Mouse (Mus musculus) forebrain, embryonic 13.5 days (tissue): ENCODE data around the gene Pde4d. TPM values are rescaled to one million over a fixed set of nuclear protein-coding genes. Genes with fewer than 3 reads are reported as not detected.

Experiments used
- ATAC-seq: fragments of 200-750 bp; cut with Nextera tagmentation; 2 replicates; pipeline ENCODE4 v1.8.0; 2017
- H3K27ac ChIP-seq: fragments of 300-500 bp; sonication (generic); 2 replicates; pipeline ENCODE4 v1.5.1; 2015; ENCODE audit warnings: inconsistent platforms, mild to moderate bottlenecking, moderate library complexity
- H3K27me3 ChIP-seq: fragments of 300-500 bp; sonication (generic); 2 replicates; pipeline ENCODE4 v1.6.1; 2015; ENCODE audit warnings: mild to moderate bottlenecking, inconsistent platforms
- H3K36me3 ChIP-seq: fragments of 300-500 bp; sonication (generic); 2 replicates; pipeline ENCODE4 v1.6.1; 2015; ENCODE audit warnings: mild to moderate bottlenecking, inconsistent platforms; ENCODE audit not compliant: poor library complexity, severe bottlenecking
- H3K4me1 ChIP-seq: fragments of 300-500 bp; sonication (generic); 2 replicates; pipeline ENCODE4 v1.6.1; 2015; ENCODE audit warnings: inconsistent platforms
- H3K4me2 ChIP-seq: fragments of 300-500 bp; sonication (generic); 2 replicates; pipeline ENCODE4 v1.6.1; 2015; ENCODE audit warnings: inconsistent platforms, mild to moderate bottlenecking, moderate library complexity
- H3K4me3 ChIP-seq: fragments of 300-500 bp; sonication (generic); 2 replicates; pipeline ENCODE4 v1.5.1; 2015; ENCODE audit warnings: mild to moderate bottlenecking, inconsistent platforms
- H3K9ac ChIP-seq: fragments of 300-500 bp; sonication (generic); 2 replicates; pipeline ENCODE4 v1.6.1; 2015; ENCODE audit warnings: mild to moderate bottlenecking, inconsistent platforms
- H3K9me3 ChIP-seq: fragments of 300-500 bp; sonication (generic); replicated peaks from 2 replicates; pipeline ENCODE4 v1.6.1; 2016; ENCODE audit warnings: inconsistent platforms
- WGBS: fragments of 180-500 bp; shearing (Covaris S2); methylation state at CpG from one replicate; pipeline ENCODE4 v1.1.7; 2015; 5-methylcytosine and 5-hydroxymethylcytosine counted together
- polyA plus RNA-seq: library from polyadenylated mRNA; unstranded; fragments of >200 nt; fragmentation: Nextera tagmentation; extraction: Ambion mirVana; gene quantifications from 2 replicates; pipeline ENCODE4 v1.2.1, GENCODE M21; 2015

Pde4d gene
- polyA plus RNA-seq, 1 experiment from 2014 or later: 11.9 TPM

DNA sequence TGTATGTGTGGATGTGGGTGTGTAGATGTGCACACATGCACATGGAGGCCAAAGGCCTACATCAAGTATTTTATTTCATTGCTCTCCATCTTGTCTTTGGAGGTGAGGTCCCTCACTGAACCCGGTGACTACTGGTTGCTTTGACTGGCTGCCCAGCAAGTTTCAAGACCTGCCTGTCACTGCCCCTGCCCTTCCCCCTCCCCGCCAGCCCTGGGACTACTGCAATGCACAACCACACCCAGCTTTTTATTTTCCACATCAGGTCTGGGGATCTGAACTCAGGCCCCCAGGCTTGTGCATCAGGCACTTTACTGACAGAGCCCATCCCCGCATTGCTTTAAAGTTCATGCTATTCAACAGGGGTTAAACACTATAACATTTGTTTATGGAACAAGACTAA is 1198.6 kb downstream of the Pde4d start:
- 93% methylated on average over 3 of the region's 3 CpGs for WGBS
- Histone ChIP-seq H3K4me1 (peaks cover 4% of the 10 kb centered on the region), H3K4me2 (no peak overlapping the region), H3K27me3 (no peaks in the 10 kb centered on the region), H3K9ac (no peak overlapping the region), H3K27ac (no peak overlapping the region), H3K36me3 (no peaks in the 10 kb centered on the region), H3K9me3 (no peaks in the 10 kb centered on the region), H3K4me3 (no peak overlapping the region)
- ATAC-seq: no peak

DNA sequence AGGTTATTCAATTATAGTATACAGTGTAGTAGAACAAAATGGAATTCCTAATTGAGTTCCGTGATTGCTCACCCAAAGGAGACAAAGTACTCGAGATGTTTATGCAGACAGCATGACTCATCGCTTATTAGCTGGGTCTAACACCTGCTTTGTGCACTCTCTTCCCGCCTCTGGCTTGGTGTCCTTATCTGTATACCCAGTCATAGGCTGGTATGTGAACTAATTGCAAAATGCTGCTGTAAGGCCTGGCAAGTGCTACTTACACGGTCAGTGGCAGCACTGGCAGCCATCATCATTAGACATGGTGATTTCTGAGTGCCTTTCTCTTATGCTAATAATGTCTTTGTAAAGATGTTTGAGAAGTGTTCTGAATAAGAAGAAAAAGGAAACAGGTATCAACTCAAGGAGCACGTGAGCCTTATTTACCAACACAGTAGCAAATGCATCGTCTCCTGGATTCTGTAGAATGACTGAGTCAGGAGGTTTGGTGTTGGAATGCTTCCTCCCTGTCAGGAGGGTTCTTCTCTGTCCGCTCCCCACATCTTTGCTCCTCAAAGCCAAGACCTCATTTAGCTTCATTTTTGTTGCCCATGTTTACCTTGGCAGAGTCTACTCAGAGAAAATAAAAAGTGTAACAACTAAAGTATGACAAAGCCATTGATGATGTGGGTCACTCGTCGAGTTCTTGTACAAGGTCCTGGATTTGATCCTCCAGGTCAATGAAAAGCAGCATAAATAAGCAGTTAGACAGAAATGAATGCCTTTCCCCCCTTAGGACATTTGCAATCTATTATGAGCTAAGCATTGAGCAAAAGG is 1202.2 kb downstream of the Pde4d start:
- Histone ChIP-seq H3K4me2 (no peak overlapping the region), H3K36me3 (no peaks in the 10 kb centered on the region), H3K4me1 (no peaks in the 10 kb centered on the region; the same call in 1 of the 2 replicates), H3K4me3 (no peak overlapping the region), H3K27me3 (no peaks in the 10 kb centered on the region), H3K27ac (no peak overlapping the region), H3K9ac (no peak overlapping the region), H3K9me3 (no peaks in the 10 kb centered on the region)
- WGBS: 68% methylated on average over 10 of the region's 10 CpGs
- ATAC-seq: peak; percentile 55; the same call in 1 of the 2 replicates

GRCm38 (mm10) chr13:109652631-109653030 is 1202.9 kb downstream of the Pde4d start:
- Histone ChIP-seq H3K4me3 (no peak overlapping the region), H3K9me3 (no peaks in the 10 kb centered on the region), H3K36me3 (no peaks in the 10 kb centered on the region), H3K9ac (no peak overlapping the region), H3K4me1 (no peaks in the 10 kb centered on the region; the same call in 1 of the 2 replicates), H3K27ac (no peak overlapping the region), H3K4me2 (no peak overlapping the region), H3K27me3 (no peaks in the 10 kb centered on the region)
- no peak for ATAC-seq
- WGBS: 68% methylated on average over 7 of the region's 7 CpGs

- H3K4me2 ChIP-seq: no peak overlapping the region
- no peaks in the 10 kb centered on the region; the same call in 1 of the 2 replicates for H3K4me1 ChIP-seq
- ATAC-seq: no peak
- H3K9me3 ChIP-seq: no peaks in the 10 kb centered on the region
- H3K36me3 ChIP-seq: no peaks in the 10 kb centered on the region
- no peaks in the 10 kb centered on the region for H3K27me3 ChIP-seq
- no peak overlapping the region for H3K27ac ChIP-seq
- WGBS: 26% methylated on average over 3 of the region's 3 CpGs
- no peak overlapping the region for H3K4me3 ChIP-seq
- no peak overlapping the region for H3K9ac ChIP-seq
These were observed 1205.6 kb downstream of the Pde4d start for GRCm38 (mm10) chr13:109655390-109655789.

- ATAC-seq: no peak
- no peaks in the 10 kb centered on the region for H3K4me1 ChIP-seq
- no peak overlapping the region for H3K4me2 ChIP-seq
- H3K36me3 ChIP-seq: no peaks in the 10 kb centered on the region
- H3K9ac ChIP-seq: no peak overlapping the region
- no peaks in the 10 kb centered on the region for H3K9me3 ChIP-seq
- WGBS: 92% methylated on average over 6 of the region's 6 CpGs
- no peak overlapping the region for H3K27ac ChIP-seq
- no peak overlapping the region for H3K4me3 ChIP-seq
- no peaks in the 10 kb centered on the region for H3K27me3 ChIP-seq
These were observed 1209.4 kb downstream of the Pde4d start for GRCm38 (mm10) chr13:109659103-109659502.

GRCm38 (mm10) chr13:109661345-109661744 is 1211.6 kb downstream of the Pde4d start:
- 0 out of 2 replicates have a peak, but pooled peaks cover 6% of the 10 kb centered on the region for H3K4me1 ChIP-seq
- peak; percentile 65; the same call in 1 of the 2 replicates for ATAC-seq
- no peak overlapping the region for H3K4me2 ChIP-seq
- H3K36me3 ChIP-seq: no peaks in the 10 kb centered on the region
- no peak overlapping the region for H3K4me3 ChIP-seq
- no peaks in the 10 kb centered on the region for H3K27me3 ChIP-seq
- no peaks in the 10 kb centered on the region for H3K9me3 ChIP-seq
- no peak overlapping the region for H3K27ac ChIP-seq
- 85% methylated on average over 3 of the region's 3 CpGs for WGBS
- no peak overlapping the region for H3K9ac ChIP-seq

DNA sequence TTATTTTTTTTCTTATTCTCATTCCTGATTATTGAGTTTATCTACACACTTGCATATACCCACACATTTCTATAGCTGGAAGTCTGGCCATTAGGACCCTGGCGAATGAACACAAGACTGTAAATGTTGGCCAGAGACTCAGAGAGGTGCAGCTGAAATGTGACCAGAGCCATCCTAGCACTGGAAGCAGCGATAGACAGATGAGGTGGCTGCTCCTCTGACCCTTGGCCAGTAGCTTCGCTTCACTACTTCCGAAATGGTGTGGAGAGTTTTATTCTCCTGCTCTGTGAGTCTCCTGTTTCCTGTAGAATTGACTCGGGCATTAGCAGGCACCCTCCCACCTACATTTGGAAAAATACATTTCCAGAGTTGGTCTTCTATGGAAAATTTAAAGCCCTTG is 1212.4 kb downstream of the Pde4d start:
- Histone ChIP-seq H3K4me2 (no peak overlapping the region), H3K27ac (no peak overlapping the region), H3K9me3 (no peaks in the 10 kb centered on the region), H3K4me3 (no peak overlapping the region), H3K4me1 (0 out of 2 replicates have a peak, but pooled peaks cover 6% of the 10 kb centered on the region), H3K36me3 (no peaks in the 10 kb centered on the region), H3K9ac (no peak overlapping the region), H3K27me3 (no peaks in the 10 kb centered on the region)
- ATAC-seq: no peak
- 84% methylated on average over 5 of the region's 5 CpGs for whole genome bisulfite sequencing

GRCm38 (mm10) chr13:109662731-109663130 is 1213.0 kb downstream of the Pde4d start:
- Histone ChIP-seq H3K4me2 (no peak overlapping the region), H3K4me1 (0 out of 2 replicates have a peak, but pooled peaks cover 6% of the 10 kb centered on the region), H3K27ac (no peak overlapping the region), H3K36me3 (no peaks in the 10 kb centered on the region), H3K4me3 (no peak overlapping the region), H3K9ac (no peak overlapping the region), H3K27me3 (no peaks in the 10 kb centered on the region), H3K9me3 (no peaks in the 10 kb centered on the region)
- 78% methylated on average over 3 of the region's 3 CpGs for WGBS
- ATAC-seq: no peak

DNA sequence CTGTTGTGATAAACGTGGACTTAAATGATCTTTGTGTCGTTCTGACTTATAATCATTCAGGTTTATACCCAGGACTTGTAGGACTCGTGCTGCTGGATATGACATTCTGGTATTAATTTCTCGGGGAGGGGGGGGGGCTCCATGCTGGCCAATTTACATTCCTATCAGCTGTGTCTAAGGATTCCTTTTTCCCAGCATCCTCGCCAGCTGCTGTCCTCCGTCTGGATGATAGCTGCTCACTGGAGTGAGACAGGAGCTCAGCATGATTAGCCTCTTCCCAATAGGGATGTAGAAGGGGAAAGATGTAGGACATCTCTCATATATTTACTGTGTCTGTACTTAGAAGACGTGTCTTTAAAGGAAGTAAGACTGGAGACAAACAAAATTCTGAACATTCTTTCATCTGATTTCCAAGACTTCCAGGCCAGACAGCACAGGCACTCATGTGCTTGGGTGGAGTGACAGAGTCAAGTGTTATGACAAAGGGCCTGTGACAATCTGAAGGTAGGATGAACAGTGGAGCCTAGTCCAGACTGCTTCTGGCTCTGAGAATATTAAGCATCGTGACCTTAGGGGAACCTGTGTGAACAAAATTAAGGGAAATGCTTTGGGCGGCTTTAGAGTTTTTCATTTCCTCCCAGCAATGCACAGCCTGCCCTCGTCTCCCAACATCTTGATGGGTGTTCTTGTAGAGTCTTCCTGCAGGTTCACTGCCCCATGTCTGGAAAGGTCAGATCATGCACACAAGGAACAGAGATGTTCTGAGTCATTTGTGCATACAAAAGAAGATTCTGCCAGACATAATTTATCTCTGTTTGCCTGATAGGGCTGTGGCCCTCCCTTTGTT is 1215.4 kb downstream of the Pde4d start:
- Histone ChIP-seq H3K4me2 (no peak overlapping the region), H3K27me3 (no peaks in the 10 kb centered on the region), H3K36me3 (no peaks in the 10 kb centered on the region), H3K9me3 (no peaks in the 10 kb centered on the region), H3K27ac (no peak overlapping the region), H3K4me3 (no peak overlapping the region), H3K9ac (no peak overlapping the region), H3K4me1 (0 out of 2 replicates have a peak, but pooled peaks cover 6% of the 10 kb centered on the region)
- ATAC-seq: 0 out of 2 replicates have a peak, but pooled peaks have one; percentile 24
- 74% methylated on average over 10 of the region's 10 CpGs for WGBS

DNA sequence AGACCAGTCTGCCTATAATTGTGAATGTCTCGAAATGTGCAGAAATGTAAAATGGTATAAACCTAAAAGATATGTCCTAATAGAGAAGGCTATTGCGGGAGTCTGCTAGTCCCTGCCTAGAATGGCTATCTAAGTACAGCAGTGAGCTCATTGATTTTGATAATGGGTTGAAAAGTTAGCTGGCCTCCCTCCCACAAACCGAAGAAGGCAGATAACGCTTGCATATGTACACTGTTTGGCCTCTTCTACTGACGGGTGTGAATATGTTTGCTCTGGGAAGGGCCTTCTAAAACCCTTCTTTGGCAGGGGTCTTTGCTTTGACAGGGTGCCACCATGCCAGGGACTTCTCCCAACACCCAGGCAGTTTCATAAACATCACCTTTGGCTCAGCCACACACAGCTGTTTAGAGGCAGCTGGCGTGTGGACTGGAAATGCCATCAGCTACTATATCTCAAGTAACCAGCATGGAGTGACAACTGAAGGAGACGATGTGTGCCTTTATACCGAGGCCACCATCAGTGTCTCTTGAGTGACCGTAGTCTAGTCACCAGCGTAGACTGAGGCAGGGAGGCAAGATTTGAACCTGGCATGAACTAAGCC is 1216.2 kb downstream of the Pde4d start:
- H3K4me2 ChIP-seq: no peak overlapping the region
- no peak for ATAC-seq
- H3K4me3 ChIP-seq: no peak overlapping the region
- no peak overlapping the region for H3K27ac ChIP-seq
- H3K27me3 ChIP-seq: no peaks in the 10 kb centered on the region
- 0 out of 2 replicates have a peak, but pooled peaks cover 6% of the 10 kb centered on the region for H3K4me1 ChIP-seq
- H3K9ac ChIP-seq: no peak overlapping the region
- H3K9me3 ChIP-seq: no peaks in the 10 kb centered on the region
- no peaks in the 10 kb centered on the region for H3K36me3 ChIP-seq
- WGBS: 92% methylated on average over 10 of the region's 10 CpGs

DNA sequence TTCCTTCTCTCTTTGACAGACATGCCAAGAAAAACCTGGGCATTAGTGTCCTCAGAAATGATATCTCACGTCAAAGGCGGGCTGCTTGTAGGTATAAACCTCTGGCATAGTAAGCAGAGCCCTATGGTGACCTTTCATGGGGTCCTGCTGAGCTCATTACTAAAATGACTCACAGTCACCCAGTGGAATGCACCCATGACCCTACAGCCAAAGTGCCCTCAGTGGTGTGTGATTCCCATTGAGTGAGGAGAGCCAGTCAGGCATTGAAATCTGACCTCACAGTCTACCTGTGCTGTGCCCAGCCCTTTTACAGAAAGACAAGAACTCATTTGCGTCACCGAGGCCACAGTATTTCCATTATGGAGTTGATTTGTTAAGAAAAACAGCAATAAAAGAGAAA is 1220.2 kb downstream of the Pde4d start:
- peaks cover 10% of the 10 kb centered on the region; the same call in 1 of the 2 replicates for H3K4me1 ChIP-seq
- no peaks in the 10 kb centered on the region for H3K9me3 ChIP-seq
- H3K27ac ChIP-seq: no peak overlapping the region
- ATAC-seq: no peak
- H3K4me3 ChIP-seq: no peak overlapping the region
- no peak overlapping the region for H3K9ac ChIP-seq
- WGBS: 77% methylated on average over 4 of the region's 4 CpGs
- H3K36me3 ChIP-seq: no peaks in the 10 kb centered on the region
- no peaks in the 10 kb centered on the region for H3K27me3 ChIP-seq
- no peak overlapping the region for H3K4me2 ChIP-seq
